Mouse (Mus musculus): Measurements from ENCODE around the gene AB124611. TPM values are rescaled to one million over a fixed set of nuclear protein-coding genes. Genes with fewer than 3 reads are reported as not detected.
A peak's percentile ranks its signal among the peaks of the same experiment; 100 is the strongest.
"Not testable (repeated sequence)": the region's sequence is repeated elsewhere in the genome, so short reads cannot be mapped to it uniquely, and the experiment has no call there.

The AB124611 gene
- polyA plus RNA-seq, 2 experiments = 2.3 to 2.9 TPM

- no peak for TF ChIP-seq POLR2A (IDR thresholded peaks at IDR 0.05; ENCODE audit: borderline replicate concordance, extremely low read depth, insufficient read depth, insufficient read length)
- Histone ChIP-seq H3K4me3 (replicated peaks; ENCODE audit: low read length) (no peak overlapping the region), H3K4me2 (replicated peaks; ENCODE audit: low read depth, low read length, severe bottlenecking) (no peak overlapping the region), H3K9me3 (ENCODE audit: control insufficient read depth, low read length) (no peaks in the 10 kb centered on the region), H3K27me3 (ENCODE audit: control insufficient read depth, insufficient read depth, low read length) (no peaks in the 10 kb centered on the region), H3K9ac (ENCODE audit: low read depth, low read length, severe bottlenecking) (no peak overlapping the region), H3K4me1 (ENCODE audit: control insufficient read depth, insufficient read depth, low read length) (no peaks in the 10 kb centered on the region), H3K27ac (replicated peaks; ENCODE audit: low read depth, low read length) (no peak overlapping the region), H3K36me3 (ENCODE audit: control insufficient read depth, insufficient read depth, low read length) (no peaks in the 10 kb centered on the region)
- DNase-seq (ENCODE audit: low spot score) (no peak), ATAC-seq (ENCODE audit: low FRiP score, low read depth) (no peak)
- 75% methylated on average over 4 of the region's 4 CpGs for WGBS
Observed at GRCm38 (mm10) chr9:21537009-21537408, 11.0 kb downstream of the AB124611 start.

- 84% methylated on average over 7 of the region's 7 CpGs for WGBS
- no peak overlapping the region for H3K4me3 ChIP-seq (replicated peaks; ENCODE audit: low read length)
Observed at GRCm38 (mm10) chr9:21539981-21540753, 14.2 kb downstream of the AB124611 start.

GRCm38 (mm10) chr9:21542001-21542400, 16.0 kb downstream of the AB124611 start:
- not testable (repeated sequence) for H3K4me3 ChIP-seq (replicated peaks; ENCODE audit: low read length); H3K36me3 ChIP-seq (ENCODE audit: control insufficient read depth, insufficient read depth, low read length); H3K4me1 ChIP-seq (ENCODE audit: control insufficient read depth, insufficient read depth, low read length); H3K9me3 ChIP-seq (ENCODE audit: control insufficient read depth, low read length); ATAC-seq (ENCODE audit: low FRiP score, low read depth); H3K9ac ChIP-seq (ENCODE audit: low read depth, low read length, severe bottlenecking); H3K27ac ChIP-seq (replicated peaks; ENCODE audit: low read depth, low read length); H3K27me3 ChIP-seq (ENCODE audit: control insufficient read depth, insufficient read depth, low read length); DNase-seq (ENCODE audit: low spot score); H3K4me2 ChIP-seq (replicated peaks; ENCODE audit: low read depth, low read length, severe bottlenecking)
- 78% methylated on average over 2 of the region's 2 CpGs for WGBS

More at GRCm38 (mm10) chr9:21539981-21540753, 14.2 kb downstream of the AB124611 start:
- Histone ChIP-seq H3K9me3 (ENCODE audit: control insufficient read depth, low read length) (no peaks in the 10 kb centered on the region), H3K9ac (ENCODE audit: low read depth, low read length, severe bottlenecking) (no peak overlapping the region), H3K27me3 (ENCODE audit: control insufficient read depth, insufficient read depth, low read length) (no peaks in the 10 kb centered on the region), H3K27ac (replicated peaks; ENCODE audit: low read depth, low read length) (no peak overlapping the region), H3K36me3 (ENCODE audit: control insufficient read depth, insufficient read depth, low read length) (no peaks in the 10 kb centered on the region), H3K4me2 (replicated peaks; ENCODE audit: low read depth, low read length, severe bottlenecking) (no peak overlapping the region), H3K4me1 (ENCODE audit: control insufficient read depth, insufficient read depth, low read length) (peaks cover 7% of the 10 kb centered on the region)
- no peak for TF ChIP-seq POLR2A (IDR thresholded peaks at IDR 0.05; ENCODE audit: borderline replicate concordance, extremely low read depth, insufficient read depth, insufficient read length)
- DNase-seq (ENCODE audit: low spot score) = no peak
- no peak for ATAC-seq (ENCODE audit: low FRiP score, low read depth)

DNA sequence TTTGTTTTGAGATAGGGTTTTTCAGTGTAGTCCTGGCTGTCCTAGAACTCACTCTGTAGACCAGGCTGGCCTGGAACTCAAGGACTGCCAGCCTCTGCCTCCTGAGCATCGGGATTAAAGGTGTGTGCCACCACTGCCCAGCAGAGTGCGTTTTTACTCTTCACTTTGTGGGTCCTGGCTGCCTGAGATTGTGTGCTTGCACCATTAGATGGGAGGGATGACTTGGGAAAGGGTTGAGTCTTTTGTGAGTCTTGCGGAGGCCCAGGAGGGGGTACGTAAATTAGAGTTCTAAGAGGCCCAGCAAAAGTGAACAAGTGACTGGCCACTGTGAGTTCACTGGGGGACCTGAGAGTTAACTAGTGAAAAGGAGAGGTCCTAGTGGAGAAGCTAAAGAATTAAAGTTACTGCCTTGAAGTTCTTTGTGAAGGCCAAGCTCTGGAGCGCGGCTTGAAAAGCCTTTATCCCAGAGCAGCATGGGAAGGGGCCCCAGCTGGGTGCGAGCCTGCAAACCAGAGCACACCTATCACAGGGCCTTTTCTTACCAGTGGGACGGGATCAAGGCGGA, 19.5 kb downstream of the AB124611 start:
- H3K9me3 ChIP-seq (ENCODE audit: control insufficient read depth, low read length) = no peaks in the 10 kb centered on the region
- DNase-seq (ENCODE audit: low spot score) = no peak
- peaks cover 7% of the 10 kb centered on the region; the same call in 1 of the 2 replicates for H3K36me3 ChIP-seq (ENCODE audit: control insufficient read depth, insufficient read depth, low read length)
- H3K27me3 ChIP-seq (ENCODE audit: control insufficient read depth, insufficient read depth, low read length) = no peaks in the 10 kb centered on the region
- H3K4me3 ChIP-seq (replicated peaks; ENCODE audit: low read length) = peak overlapping the region; percentile 88
- WGBS = 8% methylated on average over 9 of the region's 9 CpGs
- peaks cover 21% of the 10 kb centered on the region for H3K4me1 ChIP-seq (ENCODE audit: control insufficient read depth, insufficient read depth, low read length)
- peak overlapping the region; percentile 41 for H3K9ac ChIP-seq (ENCODE audit: low read depth, low read length, severe bottlenecking)
- TF ChIP-seq POLR2A (IDR thresholded peaks at IDR 0.05; ENCODE audit: borderline replicate concordance, extremely low read depth, insufficient read depth, insufficient read length) = peak; percentile 45; the same call in 1 of the 2 replicates
- peak overlapping the region; percentile 50 for H3K4me2 ChIP-seq (replicated peaks; ENCODE audit: low read depth, low read length, severe bottlenecking)
- ATAC-seq (ENCODE audit: low FRiP score, low read depth) = peak; percentile 76
- peak overlapping the region; percentile 99 for H3K27ac ChIP-seq (replicated peaks; ENCODE audit: low read depth, low read length)

- H3K4me1 ChIP-seq (ENCODE audit: control insufficient read depth, insufficient read depth, low read length) = peaks cover 21% of the 10 kb centered on the region
- H3K27ac ChIP-seq (replicated peaks; ENCODE audit: low read depth, low read length) = peak overlapping the region; percentile 99
- H3K9me3 ChIP-seq (ENCODE audit: control insufficient read depth, low read length) = no peaks in the 10 kb centered on the region
- H3K4me2 ChIP-seq (replicated peaks; ENCODE audit: low read depth, low read length, severe bottlenecking) = peak overlapping the region; percentile 50
- H3K9ac ChIP-seq (ENCODE audit: low read depth, low read length, severe bottlenecking) = peak overlapping the region; percentile 41
- DNase-seq (ENCODE audit: low spot score) = peak; percentile 99
- under 1% methylated on average over 45 of the region's 67 CpGs for WGBS
- peak overlapping the region; percentile 88 for H3K4me3 ChIP-seq (replicated peaks; ENCODE audit: low read length)
- no peaks in the 10 kb centered on the region for H3K27me3 ChIP-seq (ENCODE audit: control insufficient read depth, insufficient read depth, low read length)
- peak; percentile 93 for ATAC-seq (ENCODE audit: low FRiP score, low read depth)
- peak; percentile 37; the same call in 1 of the 2 replicates for TF ChIP-seq POLR2A (IDR thresholded peaks at IDR 0.05; ENCODE audit: borderline replicate concordance, extremely low read depth, insufficient read depth, insufficient read length)
- peaks cover 14% of the 10 kb centered on the region; the same call in 1 of the 2 replicates for H3K36me3 ChIP-seq (ENCODE audit: control insufficient read depth, insufficient read depth, low read length)
Observed at GRCm38 (mm10) chr9:21545916-21546788, 20.2 kb downstream of the AB124611 start.

All from limb, embryonic 14.5 days (tissue).